Mouse (Mus musculus) lung, adult 2 months (tissue): Measurements from ENCODE around the gene Mark3.

Source experiments
- CTCF ChIP-seq: fragments of 200-500 bp; IDR thresholded peaks from 2 replicates; pipeline ENCODE4 v1.5.1; 2011; ENCODE audit warnings: mild to moderate bottlenecking, low read length, control low read depth; ENCODE audit not compliant: insufficient read depth
- POLR2A ChIP-seq: fragments of 200-500 bp; IDR thresholded peaks from 2 replicates; pipeline ENCODE4 v1.6.1; 2011; ENCODE audit warnings: low read depth, mild to moderate bottlenecking, control low read depth, low read length, borderline replicate concordance; ENCODE audit errors: extremely low read depth

DNA sequence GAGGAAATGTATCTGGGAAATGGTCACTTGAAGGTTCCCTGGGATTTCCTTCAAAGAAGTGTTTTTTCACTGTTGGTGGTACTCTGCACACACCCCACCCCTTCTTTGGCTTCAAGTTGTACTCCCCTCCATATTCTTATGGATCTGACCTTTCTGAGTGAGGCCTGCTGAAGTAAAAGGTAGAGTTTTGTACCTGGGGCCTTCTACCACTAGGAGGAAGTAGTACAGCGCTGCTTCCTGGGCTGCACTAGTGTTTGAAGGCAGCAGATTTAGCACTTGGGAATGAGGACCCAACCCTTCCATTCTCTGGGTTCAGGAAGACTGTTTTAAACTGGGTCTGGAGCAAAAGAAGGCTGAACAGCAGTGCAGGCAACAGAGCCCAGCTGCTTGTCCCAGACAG lies 23.6 kb upstream of the Mark3 start:
- TF ChIP-seq POLR2A (no peak), CTCF (no peak)
